Mouse (Mus musculus) urinary bladder, adult 2 months (tissue): ENCODE results near the gene Mettl27. TPM values are rescaled to one million over a fixed set of nuclear protein-coding genes. Genes with fewer than 3 reads are reported as not detected.

Source experiments
- DNase-seq: peaks from one replicate; pipeline ENCODE4 v3.0.0; 2022; ENCODE audit warnings: low spot score
- polyA plus RNA-seq: library from polyadenylated mRNA; depleted of rRNA; stranded (reverse); fragments of >200 nt; gene quantifications from 2 replicates; pipeline ENCODE4 v1.2.3, GENCODE M21; 2012; rRNA removed

Gene Mettl27
- 84.7 and 103 TPM in 2 replicates for polyA plus RNA-seq

- peak; percentile 75 for DNase-seq
These were observed at the start of gene Mettl27 for GRCm38 (mm10) chr5:134932179-134932902. Mettl27 (plus strand) TSS chr5:134932368.

- no peak for DNase-seq
These were observed 49.1 kb upstream of the Mettl27 start for GRCm38 (mm10) chr5:134883077-134883476.

- no peak for DNase-seq
These were observed 44.5 kb upstream of the Mettl27 start for GRCm38 (mm10) chr5:134887447-134888335.

- no peak for DNase-seq
These were observed 43.7 kb upstream of the Mettl27 start for GRCm38 (mm10) chr5:134888505-134888904.

GRCm38 (mm10) chr5:134890601-134891054, 41.5 kb upstream of the Mettl27 start:
- DNase-seq: no peak

- no peak for DNase-seq
These were observed 40.6 kb upstream of the Mettl27 start for GRCm38 (mm10) chr5:134891552-134891951.

- DNase-seq: no peak
These were observed 39.5 kb upstream of the Mettl27 start for GRCm38 (mm10) chr5:134892717-134893116.

- DNase-seq: no peak
These were observed 36.9 kb upstream of the Mettl27 start for GRCm38 (mm10) chr5:134895291-134895690.

GRCm38 (mm10) chr5:134896965-134897364, 35.2 kb upstream of the Mettl27 start:
- no peak for DNase-seq

GRCm38 (mm10) chr5:134897596-134897995, 34.6 kb upstream of the Mettl27 start:
- no peak for DNase-seq

- DNase-seq: no peak
These were observed 31.0 kb upstream of the Mettl27 start for GRCm38 (mm10) chr5:134901012-134901643.

- no peak for DNase-seq
These were observed 30.5 kb upstream of the Mettl27 start for GRCm38 (mm10) chr5:134901644-134902027.

GRCm38 (mm10) chr5:134906633-134907032, 25.5 kb upstream of the Mettl27 start, which contains the start of gene Tmem270:
Tmem270 (minus strand) TSS chr5:134906733.
- no peak for DNase-seq

- DNase-seq: peak; percentile 94
These were observed 25.0 kb upstream of the Mettl27 start for GRCm38 (mm10) chr5:134907135-134907534.

GRCm38 (mm10) chr5:134911901-134912300, 20.3 kb upstream of the Mettl27 start:
- no peak for DNase-seq

GRCm38 (mm10) chr5:134913352-134913751, 18.8 kb upstream of the Mettl27 start:
- DNase-seq: no peak

GRCm38 (mm10) chr5:134913753-134914152, 18.4 kb upstream of the Mettl27 start:
- DNase-seq: no peak

- no peak for DNase-seq
These were observed 17.7 kb upstream of the Mettl27 start for GRCm38 (mm10) chr5:134914510-134914909.

- DNase-seq: no peak
These were observed 16.9 kb upstream of the Mettl27 start, which contains the start of gene Cldn13 for GRCm38 (mm10) chr5:134915311-134915710. Cldn13 (minus strand) TSS chr5:134915526.

- DNase-seq: no peak
These were observed 13.9 kb upstream of the Mettl27 start for GRCm38 (mm10) chr5:134918071-134918832.

- DNase-seq: no peak
These were observed 13.1 kb upstream of the Mettl27 start for GRCm38 (mm10) chr5:134919097-134919496.
